Mouse (Mus musculus) R1 (cell line): ENCODE data around the gene Lap3.

Source experiments
- DNase-seq: peaks from one replicate; pipeline ENCODE4 v3.0.0-alpha.2; 2018; ENCODE audit warnings: low read depth, low spot score

Lap3 gene

GRCm38 (mm10) chr5:45493191-45494092 is at the start of gene Lap3:
Lap3 (plus strand) TSS chr5:45493374.
- DNase-seq: peak; percentile 95

- DNase-seq: no peak
These were observed 48.9 kb upstream of the Lap3 start for GRCm38 (mm10) chr5:45444130-45444832.

GRCm38 (mm10) chr5:45448676-45449075 is 44.5 kb upstream of the Lap3 start:
- peak; percentile 28 for DNase-seq

DNA sequence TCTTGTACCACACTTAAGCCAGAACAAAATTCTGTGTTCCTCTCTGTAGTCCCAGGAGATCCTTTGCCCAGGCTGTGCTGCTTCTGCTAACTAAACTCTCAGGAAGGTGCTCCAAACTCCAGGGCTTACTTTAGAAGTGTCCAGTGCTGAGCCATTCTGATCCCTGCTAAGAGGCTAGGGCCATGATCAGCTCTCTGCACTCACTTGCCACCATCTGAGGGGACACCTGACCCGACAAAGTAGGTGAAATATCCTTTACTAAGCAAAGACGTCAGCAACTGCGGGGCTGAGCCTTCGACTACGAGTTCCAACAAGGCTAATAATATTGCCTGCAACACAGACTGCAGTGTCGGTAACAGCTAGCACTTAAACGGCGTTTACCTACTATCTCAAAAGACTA is 44.0 kb upstream of the Lap3 start:
- peak; percentile 16 for DNase-seq

DNA sequence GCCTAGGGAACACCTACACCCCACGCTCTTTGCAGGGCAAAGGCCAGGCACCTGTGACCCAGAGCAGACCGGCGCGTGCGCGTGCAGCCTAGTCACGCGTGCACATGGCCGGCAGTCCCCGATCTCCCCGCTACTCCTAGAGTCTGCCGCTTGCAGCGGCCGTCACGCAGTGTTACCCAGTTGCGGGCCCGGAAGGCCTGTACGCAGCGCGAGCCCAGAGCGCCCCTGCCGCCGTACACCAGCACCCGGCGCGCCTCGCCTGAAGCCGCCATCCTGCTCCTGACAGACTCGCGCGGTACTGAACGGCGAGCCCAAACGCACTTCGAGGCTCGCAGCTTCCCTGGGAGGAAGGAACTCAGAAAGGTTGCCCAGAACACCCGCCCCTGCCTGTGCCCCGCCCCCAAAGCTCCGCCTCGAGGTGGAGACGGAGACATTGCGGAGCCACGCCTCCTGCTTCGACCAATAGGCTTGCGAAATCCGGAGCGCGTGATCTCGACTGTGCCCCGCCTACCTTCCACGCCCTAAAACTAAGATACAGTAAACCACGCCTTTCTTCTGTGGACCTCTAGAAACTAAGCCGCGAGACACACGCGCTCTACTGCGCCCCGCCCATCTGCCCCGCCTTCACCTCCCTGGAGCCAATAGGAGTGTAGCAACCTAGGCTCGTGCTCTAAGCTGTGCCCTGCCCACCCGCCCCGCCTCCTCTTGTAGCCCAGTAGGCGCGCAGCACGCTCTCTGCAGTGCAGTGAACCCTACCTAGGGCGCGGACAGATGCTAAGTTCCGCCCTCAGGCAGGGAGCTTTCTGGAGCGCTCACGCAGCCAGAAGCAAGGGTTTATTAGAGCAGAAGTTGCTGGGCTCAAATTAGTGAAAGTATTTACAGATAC is 43.1 kb upstream of the Lap3 start, which contains the start of gene Qdpr:
Gene Qdpr, minus strand, starts transcription at position 406 of the 886 bp plus-strand sequence.
- DNase-seq: peak; percentile 99

DNA sequence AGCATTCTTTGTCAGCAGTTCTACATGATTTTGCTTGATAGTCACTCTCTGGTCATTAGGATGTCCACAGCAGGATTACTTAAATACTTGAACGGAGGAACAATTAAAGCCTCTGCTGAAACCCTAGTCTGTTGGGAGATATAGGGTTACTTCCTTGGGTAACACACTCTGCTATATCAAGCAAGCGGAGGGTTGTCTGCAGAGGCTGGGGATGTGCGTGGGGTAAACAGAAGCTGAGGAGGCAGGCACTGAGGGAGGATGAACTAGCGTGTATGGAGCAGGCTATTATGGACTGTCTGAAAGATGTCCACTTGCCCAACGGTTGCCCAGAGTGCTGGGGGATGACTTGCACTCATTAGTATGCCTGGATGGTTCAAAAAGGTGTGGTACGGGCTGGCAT is 39.7 kb upstream of the Lap3 start, which contains the start of gene Clrn2:
Gene Clrn2, plus strand, starts transcription at position 301 of the 400 bp plus-strand sequence.
- DNase-seq: no peak

- no peak for DNase-seq
These were observed 38.7 kb upstream of the Lap3 start for GRCm38 (mm10) chr5:45454456-45454855.

DNA sequence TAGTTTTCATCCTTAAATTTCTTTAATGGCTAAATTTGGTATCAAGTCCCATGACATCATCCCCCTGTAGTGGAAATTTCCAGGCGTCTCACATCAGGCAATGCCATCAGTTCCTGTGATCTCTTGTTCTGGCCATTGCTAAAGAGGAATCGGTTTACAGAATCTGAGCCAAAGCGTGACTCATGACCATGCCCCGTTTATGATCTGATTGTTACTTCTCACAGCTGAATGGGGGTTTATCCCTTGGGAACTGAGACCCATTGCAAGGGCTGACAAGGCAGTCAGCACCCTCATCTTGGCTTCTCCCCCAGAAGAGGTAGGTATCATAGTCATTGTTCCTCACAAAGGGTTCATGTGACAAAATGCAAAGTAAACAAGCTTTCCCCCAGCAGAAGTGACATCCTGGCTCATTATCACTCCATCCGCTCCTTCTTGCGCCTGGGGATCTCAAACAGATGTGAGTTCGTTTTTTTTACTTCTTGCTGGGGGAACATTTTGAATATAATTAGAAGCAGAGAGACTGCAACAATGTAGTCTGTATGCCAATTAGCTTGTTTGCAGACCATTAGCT is 20.2 kb upstream of the Lap3 start:
- no peak for DNase-seq

- DNase-seq: no peak
These were observed 19.7 kb upstream of the Lap3 start for GRCm38 (mm10) chr5:45473521-45473920.

- DNase-seq: peak; percentile 64
These were observed 19.0 kb upstream of the Lap3 start for GRCm38 (mm10) chr5:45474215-45474614.

- DNase-seq: no peak
These were observed 18.4 kb upstream of the Lap3 start for GRCm38 (mm10) chr5:45474758-45475157.

DNA sequence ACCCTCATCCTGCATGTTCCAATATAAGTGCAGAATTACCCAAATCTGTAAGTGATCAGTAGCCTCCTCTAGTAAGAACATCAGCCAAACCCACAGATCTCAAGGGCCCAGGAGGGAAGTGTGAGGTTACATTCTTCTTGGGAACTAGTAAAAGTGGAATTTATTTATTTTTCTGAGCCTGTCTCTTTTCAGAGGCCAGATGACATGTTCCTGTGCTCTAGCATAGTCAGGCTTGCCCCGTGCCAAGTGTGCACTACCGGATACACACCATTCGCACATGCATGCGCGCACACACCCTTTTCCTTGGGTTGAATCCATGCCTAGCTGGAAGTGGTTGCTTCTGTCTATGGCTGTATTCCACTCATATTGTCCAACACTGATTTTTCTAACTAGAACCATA is 17.4 kb upstream of the Lap3 start:
- no peak for DNase-seq

DNA sequence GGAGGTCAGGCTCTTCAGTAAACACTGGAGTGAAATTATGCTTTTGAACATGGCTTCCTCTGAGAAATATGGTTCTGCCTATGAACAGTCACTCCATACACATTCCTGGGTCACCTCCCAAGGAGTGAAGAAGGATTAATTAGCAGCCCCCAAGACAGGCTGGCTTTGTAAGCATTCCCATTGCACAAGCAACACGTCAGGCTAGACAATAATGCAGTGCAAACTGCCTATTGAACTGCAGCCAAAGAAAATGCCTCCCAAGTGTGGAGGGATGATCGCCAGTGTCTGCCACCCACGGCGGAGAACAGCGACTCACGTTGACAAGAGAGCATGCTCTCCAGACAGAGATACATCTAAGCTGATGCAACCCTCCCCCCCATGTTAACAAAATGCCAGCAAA is 16.9 kb upstream of the Lap3 start:
- DNase-seq: no peak

DNA sequence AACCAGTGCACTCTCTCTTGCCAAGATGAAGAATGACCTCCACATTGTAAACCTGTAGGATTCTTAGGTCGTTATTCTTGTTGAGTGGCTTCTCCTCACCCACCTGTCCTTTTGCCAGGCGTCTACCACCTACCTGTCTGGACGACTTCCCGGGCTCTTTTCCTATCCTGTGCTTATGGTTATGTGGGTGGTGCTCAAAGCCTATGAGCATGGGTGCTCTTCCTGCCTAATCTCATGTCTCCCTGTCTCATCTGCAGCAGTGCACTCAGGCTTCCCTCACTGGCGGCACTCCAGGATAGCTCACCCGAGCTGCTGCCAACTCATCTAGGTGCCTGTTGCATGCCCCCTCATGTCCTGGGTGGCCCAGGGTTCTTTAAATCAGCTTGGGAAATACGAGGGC is 15.6 kb upstream of the Lap3 start:
- DNase-seq: no peak

DNA sequence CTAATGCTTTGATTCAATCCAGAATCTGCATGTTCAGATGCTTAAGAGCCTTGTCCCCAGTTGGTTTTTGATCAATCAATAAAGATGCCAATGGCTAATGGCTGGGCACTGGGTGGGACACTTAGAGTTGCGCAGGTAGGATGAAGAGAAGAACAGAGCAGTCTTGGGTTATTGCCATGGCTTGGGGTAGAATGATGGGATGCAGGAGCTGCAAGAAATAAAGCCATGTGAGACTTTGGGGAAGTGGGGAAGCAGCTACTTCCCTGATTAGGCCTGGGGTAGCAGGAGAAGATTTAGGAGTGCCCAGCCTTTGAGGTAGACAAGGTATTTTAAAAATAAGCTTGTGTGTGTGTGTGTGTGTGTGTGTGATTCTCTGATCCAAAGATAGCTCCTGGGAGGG is 13.1 kb upstream of the Lap3 start:
- DNase-seq: no peak

DNA sequence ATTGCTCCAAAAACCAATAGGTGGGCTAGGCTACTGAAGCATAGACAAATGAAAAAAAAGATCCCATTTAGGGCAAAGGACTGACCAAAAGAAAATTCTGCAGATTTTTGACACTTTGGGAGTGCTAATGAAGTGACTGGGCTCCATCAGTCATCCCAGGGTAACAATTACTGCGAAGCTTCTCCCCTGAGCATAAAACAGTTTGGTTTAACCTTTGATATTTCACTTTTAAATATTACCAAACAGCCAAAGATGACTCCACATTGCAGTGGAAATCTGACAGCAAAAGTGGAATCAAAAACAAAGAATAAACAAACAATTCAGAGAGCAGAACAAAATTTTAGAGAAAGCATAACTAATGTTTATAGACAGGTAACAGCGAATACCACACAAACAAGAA is 12.0 kb upstream of the Lap3 start:
- DNase-seq: no peak

GRCm38 (mm10) chr5:45482607-45483006 is 10.6 kb upstream of the Lap3 start:
- no peak for DNase-seq

- no peak for DNase-seq
These were observed 9.5 kb upstream of the Lap3 start for GRCm38 (mm10) chr5:45483654-45484053.

DNA sequence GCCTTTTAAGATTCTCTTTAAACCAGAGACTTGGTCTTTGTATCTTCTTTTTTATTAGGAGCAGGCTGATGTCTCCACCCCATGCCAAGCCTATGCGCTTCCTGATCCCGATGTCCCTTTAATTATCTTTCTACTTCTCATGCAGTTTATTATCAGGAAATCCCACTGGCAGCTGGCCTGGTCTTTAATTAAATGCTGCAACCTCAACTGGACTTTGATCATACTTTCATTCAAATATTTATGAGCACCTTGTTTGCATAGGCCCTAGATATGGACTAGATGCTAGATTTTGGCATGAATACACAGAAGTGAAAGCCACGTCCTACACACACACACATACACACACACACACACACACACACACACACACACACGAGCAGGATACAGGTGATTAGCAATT is 1.4 kb upstream of the Lap3 start:
- DNase-seq: no peak

DNA sequence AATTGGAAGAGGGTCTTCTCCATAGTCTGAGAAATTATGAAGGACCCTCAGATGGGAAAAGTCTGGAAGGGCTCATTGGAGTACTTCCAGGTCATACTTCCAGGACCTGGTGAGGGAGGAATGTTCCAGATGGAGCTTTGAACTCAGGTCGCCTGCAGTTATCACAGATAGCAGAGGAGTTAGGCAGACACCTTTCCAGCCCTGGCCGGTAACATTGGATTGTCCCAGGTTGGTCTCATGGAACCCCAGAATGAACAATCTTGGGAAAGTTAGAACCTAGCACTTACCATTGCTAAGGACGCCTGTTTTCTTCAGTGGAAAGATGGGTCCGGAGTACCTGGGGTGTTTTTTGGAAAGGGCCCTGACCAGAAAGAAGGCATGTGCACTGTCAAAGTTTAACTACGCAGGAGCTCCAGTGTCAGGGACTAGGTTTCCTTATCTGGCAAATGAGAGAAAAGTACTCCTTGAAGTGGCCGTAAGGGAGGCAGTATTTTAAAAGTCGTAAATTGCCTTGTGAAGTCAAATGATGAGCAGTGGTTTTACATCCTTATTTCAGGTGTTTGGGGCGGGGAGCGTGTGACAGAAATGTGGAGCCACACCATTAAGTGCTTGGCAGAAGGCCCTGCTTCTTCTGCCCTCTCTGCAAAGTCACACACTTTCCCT is 1.1 kb downstream of the Lap3 start:
- DNase-seq: no peak

DNA sequence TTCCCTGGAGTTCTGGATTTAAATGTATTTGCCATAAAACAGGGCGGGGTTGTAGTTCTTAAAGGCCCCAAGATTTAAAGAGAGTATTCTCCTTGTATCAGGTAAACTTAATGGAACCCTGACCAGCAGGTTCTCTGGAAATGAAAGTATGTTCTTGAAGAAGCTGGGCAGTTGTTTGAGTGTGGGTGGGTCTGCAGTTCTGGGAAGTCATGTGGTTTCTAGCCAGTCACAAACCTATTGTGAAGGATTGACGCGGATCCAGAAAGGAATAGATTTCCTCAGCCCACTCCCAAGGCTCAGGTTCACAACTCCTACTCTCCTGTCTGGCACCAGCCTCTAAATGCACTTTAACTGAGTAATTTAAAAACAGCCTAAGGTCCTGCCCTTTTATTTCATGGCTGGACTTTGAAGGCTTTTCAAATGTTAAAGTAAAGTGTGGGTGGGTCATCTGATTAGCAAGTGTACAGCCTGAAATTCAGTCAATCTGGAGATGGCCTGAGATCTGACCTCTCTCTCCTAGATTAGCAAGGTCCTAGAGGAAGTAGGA is 2.3 kb downstream of the Lap3 start:
- peak; percentile 87 for DNase-seq
